Mouse (Mus musculus) common myeloid progenitor, adult 5-6 weeks (primary cell): ENCODE measurements at regions not wholly inside any gene's neighbourhood (a gene's known extent, or its start where the extent isn't known, plus 50 kb on each side); places are given as distances from the start of the nearest gene placed in this dataset.

Experiments
- ATAC-seq: replicated peaks from 2 replicates; pipeline ENCODE4 v1.8.0; 2016; ENCODE audit warnings: low read depth, mild to moderate bottlenecking, moderate TSS enrichment, inconsistent platforms; ENCODE audit not compliant: poor library complexity, severe bottlenecking

DNA sequence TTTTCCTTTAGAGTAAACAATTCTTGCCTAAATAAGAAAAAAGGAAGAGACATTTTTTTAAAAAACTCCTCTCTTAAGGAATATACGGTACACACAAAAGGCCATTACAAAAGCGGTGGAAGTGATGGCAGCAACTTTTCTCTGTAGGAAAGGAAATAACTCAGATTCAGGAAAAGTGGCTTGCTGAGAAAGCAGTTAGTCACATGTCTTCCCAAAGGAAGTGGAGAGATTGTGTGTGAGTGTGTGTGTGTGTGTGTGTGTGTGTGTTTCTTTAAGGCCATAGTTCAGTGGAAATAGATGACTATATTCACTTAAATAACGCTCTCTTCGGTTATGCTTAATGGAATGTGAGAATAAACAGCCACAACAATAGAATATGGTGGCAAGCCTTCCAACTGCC is 57.5 kb upstream of the Dab2 start:
- ATAC-seq: no peak

DNA sequence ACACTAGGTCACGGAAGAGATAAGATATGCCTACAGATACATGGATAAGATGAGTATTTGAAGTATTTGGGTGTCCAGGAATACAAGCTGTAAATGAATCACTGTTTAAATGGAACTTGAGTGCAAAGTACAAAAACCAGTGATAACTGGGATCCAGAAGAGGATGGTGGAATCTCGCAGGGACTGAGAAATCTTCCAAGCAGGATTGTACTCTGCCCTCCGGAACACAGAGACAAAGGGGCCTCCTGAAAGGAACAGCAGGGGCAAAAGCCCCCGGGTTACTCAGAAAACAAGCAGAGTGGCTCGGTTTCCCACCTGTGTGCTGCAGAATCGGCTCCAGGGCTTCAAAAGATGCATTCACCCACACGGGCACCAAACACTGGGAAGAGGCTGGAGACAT is 55.2 kb upstream of the Dab2 start:
- ATAC-seq: no peak

DNA sequence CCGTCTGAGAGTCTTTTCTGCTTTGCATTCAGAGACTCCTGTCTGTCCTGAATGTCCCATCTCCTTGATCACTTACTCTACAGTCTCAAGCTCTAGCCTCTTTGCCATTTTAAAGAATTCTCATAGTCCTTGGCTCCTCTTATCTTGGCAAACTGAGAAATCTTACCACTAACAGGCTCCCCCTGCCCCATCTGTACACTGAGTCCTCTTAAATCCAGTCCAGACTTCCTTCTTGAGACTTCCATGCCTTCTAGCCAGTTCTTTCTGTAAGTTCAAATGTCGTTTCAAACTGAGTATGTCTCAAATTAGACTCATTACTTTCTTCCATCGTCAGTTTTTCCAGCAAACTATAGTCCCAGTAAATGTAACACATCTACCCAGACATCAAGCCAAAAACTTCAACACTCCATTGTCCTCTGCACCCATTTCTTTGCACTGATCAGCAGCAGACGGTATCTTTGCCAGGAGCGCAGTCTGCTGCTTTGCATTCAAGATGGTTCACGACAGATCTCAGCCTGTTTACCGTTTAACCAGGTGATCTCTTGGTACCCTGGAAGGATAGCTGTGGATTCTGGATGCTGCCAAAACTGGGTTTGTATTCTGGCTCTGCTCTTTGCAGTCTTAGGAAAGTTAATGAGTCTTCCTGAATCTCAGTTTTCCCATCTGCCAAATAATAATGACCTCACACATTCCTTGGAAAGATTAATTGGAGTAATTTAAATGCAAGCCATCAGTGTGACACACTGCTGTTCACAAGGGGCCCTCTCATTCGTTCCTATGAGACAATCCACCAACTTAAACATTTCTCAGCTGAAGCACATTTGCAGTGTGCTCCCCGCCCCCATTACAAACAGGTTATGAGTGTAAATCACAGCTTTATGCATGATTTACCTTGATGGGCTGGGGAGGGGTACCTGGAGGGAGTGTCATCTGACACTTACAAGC is 53.4 kb upstream of the Dab2 start:
- ATAC-seq: no peak

DNA sequence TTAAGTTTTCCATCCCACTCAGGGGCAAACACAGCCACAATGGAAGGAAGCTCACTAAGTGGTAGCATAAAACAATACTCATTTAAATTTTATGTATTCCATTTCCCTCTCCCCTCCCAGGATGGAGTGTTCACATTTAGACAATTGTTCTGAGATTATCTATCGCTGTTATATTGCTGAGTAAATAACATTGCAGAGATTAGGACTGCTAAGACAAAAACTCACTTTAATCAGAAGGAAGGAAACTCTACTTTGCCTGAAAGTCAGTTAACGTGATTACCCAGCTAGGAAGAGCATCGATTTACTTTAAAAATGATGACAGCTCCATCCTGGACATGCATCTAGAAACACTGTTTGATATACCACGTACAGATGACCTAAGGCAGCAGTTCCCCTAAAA is 51.1 kb upstream of the Dab2 start:
- no peak for ATAC-seq
